Mouse (Mus musculus) heart, embryonic 16.5 days (tissue): Measurements from ENCODE around the gene Zmynd8. TPM values are rescaled to one million over a fixed set of nuclear protein-coding genes. Genes with fewer than 3 reads are reported as not detected.

Source experiments
- ATAC-seq: fragments of 200-750 bp; cut with Nextera tagmentation; replicated peaks from 2 replicates; pipeline ENCODE4 v1.8.0; 2017; ENCODE audit warnings: moderate number of reproducible peaks; ENCODE audit not compliant: insufficient read depth, low FRiP score; ENCODE audit errors: extremely low read depth
- H3K27ac ChIP-seq: fragments of 300-500 bp; sonication (generic); 2 replicates; pipeline ENCODE4 v1.5.1; 2014; ENCODE audit warnings: mild to moderate bottlenecking, low read length, control low read depth, moderate library complexity
- H3K27me3 ChIP-seq: fragments of 300-500 bp; sonication (generic); 2 replicates; pipeline ENCODE4 v1.6.1; 2014; ENCODE audit warnings: low read length, mixed read lengths; ENCODE audit not compliant: control insufficient read depth, insufficient read depth
- H3K36me3 ChIP-seq: fragments of 300-500 bp; sonication (generic); 2 replicates; pipeline ENCODE4 v1.6.1; 2014; ENCODE audit not compliant: control insufficient read depth, insufficient read depth
- H3K4me1 ChIP-seq: fragments of 300-500 bp; sonication (generic); 2 replicates; pipeline ENCODE4 v1.6.1; 2014; ENCODE audit warnings: low read length, mixed read lengths; ENCODE audit not compliant: control insufficient read depth, insufficient read depth
- H3K4me2 ChIP-seq: fragments of 300-500 bp; sonication (generic); 2 replicates; pipeline ENCODE4 v1.6.1; 2014; ENCODE audit warnings: low read depth, mild to moderate bottlenecking, control low read depth, low read length
- H3K4me3 ChIP-seq: fragments of 300-500 bp; sonication (generic); 2 replicates; pipeline ENCODE4 v1.5.1; 2014; ENCODE audit warnings: mild to moderate bottlenecking, control low read depth, low read length
- H3K9ac ChIP-seq: fragments of 300-500 bp; sonication (generic); 2 replicates; pipeline ENCODE4 v1.6.1; 2014; ENCODE audit warnings: low read length, control low read depth
- H3K9me3 ChIP-seq: fragments of 300-500 bp; sonication (generic); replicated peaks from 2 replicates; pipeline ENCODE4 v1.6.1; 2016; ENCODE audit warnings: low read length; ENCODE audit not compliant: control insufficient read depth
- WGBS: fragments of 180-500 bp; shearing (Covaris S2); extraction: QIAGEN DNeasy Blood & Tissue Kit; methylation state at CpG from one replicate; pipeline ENCODE4 v1.1.7; 2014; 5-methylcytosine and 5-hydroxymethylcytosine counted together
- polyA plus RNA-seq: library from polyadenylated mRNA; unstranded; fragments of >200 nt; fragmentation: Nextera tagmentation; extraction: Ambion mirVana; gene quantifications from 2 replicates; pipeline ENCODE4 v1.2.1, GENCODE M21; 2015

Zmynd8 gene
- polyA plus RNA-seq, 1 experiment from 2014 or later, result 36.0 TPM

- H3K36me3 ChIP-seq, result no peaks in the 10 kb centered on the region
- no peaks in the 10 kb centered on the region for H3K9me3 ChIP-seq
- WGBS, result 78% methylated on average over 15 of the region's 15 CpGs
- H3K4me2 ChIP-seq, result no peak overlapping the region
- H3K4me3 ChIP-seq, result no peak overlapping the region
- H3K4me1 ChIP-seq, result peaks cover 4% of the 10 kb centered on the region
- H3K27ac ChIP-seq, result no peak overlapping the region
- H3K9ac ChIP-seq, result no peak overlapping the region
- ATAC-seq, result no peak
- H3K27me3 ChIP-seq, result no peaks in the 10 kb centered on the region
Observed at GRCm38 (mm10) chr2:165757799-165758198, 141.0 kb downstream of the Zmynd8 start.

GRCm38 (mm10) chr2:165752704-165753103 lies 146.1 kb downstream of the Zmynd8 start:
- Histone ChIP-seq H3K4me2 (no peak overlapping the region), H3K9me3 (no peaks in the 10 kb centered on the region), H3K36me3 (no peaks in the 10 kb centered on the region), H3K4me3 (no peak overlapping the region), H3K9ac (no peak overlapping the region), H3K27ac (no peak overlapping the region), H3K4me1 (no peaks in the 10 kb centered on the region), H3K27me3 (peaks cover 6% of the 10 kb centered on the region; the same call in 1 of the 2 replicates)
- ATAC-seq, result no peak
- 72% methylated on average over 4 of the region's 4 CpGs for WGBS

- H3K4me2 ChIP-seq, result no peak overlapping the region
- WGBS, result 27% methylated on average over 7 of the region's 7 CpGs
- H3K4me3 ChIP-seq, result no peak overlapping the region
- no peak overlapping the region for H3K9ac ChIP-seq
- no peak; the same call in 1 of the 2 replicates for ATAC-seq
- H3K27ac ChIP-seq, result no peak overlapping the region
- peaks cover 6% of the 10 kb centered on the region; the same call in 1 of the 2 replicates for H3K27me3 ChIP-seq
- no peaks in the 10 kb centered on the region for H3K9me3 ChIP-seq
- no peaks in the 10 kb centered on the region for H3K36me3 ChIP-seq
- H3K4me1 ChIP-seq, result no peaks in the 10 kb centered on the region
Observed at GRCm38 (mm10) chr2:165751068-165751467, 147.7 kb downstream of the Zmynd8 start.

- Histone ChIP-seq H3K9ac (no peak overlapping the region), H3K9me3 (no peaks in the 10 kb centered on the region), H3K4me1 (no peaks in the 10 kb centered on the region), H3K27ac (no peak overlapping the region), H3K36me3 (no peaks in the 10 kb centered on the region), H3K4me3 (no peak overlapping the region), H3K27me3 (peaks cover 6% of the 10 kb centered on the region; the same call in 1 of the 2 replicates), H3K4me2 (no peak overlapping the region)
- 18% methylated on average over 11 of the region's 11 CpGs for WGBS
- ATAC-seq, result no peak
Observed at GRCm38 (mm10) chr2:165748426-165748825, 150.4 kb downstream of the Zmynd8 start.

GRCm38 (mm10) chr2:165747975-165748374 lies 150.8 kb downstream of the Zmynd8 start:
- Histone ChIP-seq H3K27me3 (peaks cover 6% of the 10 kb centered on the region; the same call in 1 of the 2 replicates), H3K9me3 (no peaks in the 10 kb centered on the region), H3K27ac (no peak overlapping the region), H3K4me3 (no peak overlapping the region), H3K4me2 (no peak overlapping the region), H3K4me1 (no peaks in the 10 kb centered on the region), H3K36me3 (no peaks in the 10 kb centered on the region), H3K9ac (no peak overlapping the region)
- WGBS, result 52% methylated on average over 7 of the region's 7 CpGs
- no peak for ATAC-seq

GRCm38 (mm10) chr2:165745306-165746098 lies 153.3 kb downstream of the Zmynd8 start:
- no peak for ATAC-seq
- Histone ChIP-seq H3K9ac (no peak overlapping the region), H3K4me3 (no peak overlapping the region), H3K9me3 (no peaks in the 10 kb centered on the region), H3K4me1 (no peaks in the 10 kb centered on the region), H3K36me3 (no peaks in the 10 kb centered on the region), H3K4me2 (no peak overlapping the region), H3K27ac (no peak overlapping the region), H3K27me3 (peaks cover 12% of the 10 kb centered on the region)
- 75% methylated on average over 18 of the region's 18 CpGs for WGBS

- no peak for ATAC-seq
- H3K9me3 ChIP-seq, result no peaks in the 10 kb centered on the region
- peaks cover 6% of the 10 kb centered on the region; the same call in 1 of the 2 replicates for H3K27me3 ChIP-seq
- no peak overlapping the region for H3K9ac ChIP-seq
- no peak overlapping the region for H3K4me2 ChIP-seq
- H3K4me1 ChIP-seq, result no peaks in the 10 kb centered on the region
- 33% methylated on average over 21 of the region's 21 CpGs for WGBS
- no peak overlapping the region for H3K4me3 ChIP-seq
- H3K36me3 ChIP-seq, result no peaks in the 10 kb centered on the region
- H3K27ac ChIP-seq, result no peak overlapping the region
Observed at GRCm38 (mm10) chr2:165742210-165742786, 156.5 kb downstream of the Zmynd8 start.

GRCm38 (mm10) chr2:165741526-165742050 lies 157.2 kb downstream of the Zmynd8 start:
- no peaks in the 10 kb centered on the region for H3K36me3 ChIP-seq
- no peak overlapping the region for H3K27ac ChIP-seq
- ATAC-seq, result no peak
- no peak overlapping the region for H3K4me3 ChIP-seq
- H3K9ac ChIP-seq, result no peak overlapping the region
- no peaks in the 10 kb centered on the region for H3K4me1 ChIP-seq
- H3K27me3 ChIP-seq, result peaks cover 6% of the 10 kb centered on the region; the same call in 1 of the 2 replicates
- no peaks in the 10 kb centered on the region for H3K9me3 ChIP-seq
- whole genome bisulfite sequencing, result 47% methylated on average over 11 of the region's 11 CpGs
- no peak overlapping the region for H3K4me2 ChIP-seq

GRCm38 (mm10) chr2:165740982-165741381 lies 157.8 kb downstream of the Zmynd8 start:
- no peak overlapping the region for H3K4me2 ChIP-seq
- ATAC-seq, result no peak
- H3K9me3 ChIP-seq, result no peaks in the 10 kb centered on the region
- H3K36me3 ChIP-seq, result no peaks in the 10 kb centered on the region
- H3K9ac ChIP-seq, result no peak overlapping the region
- H3K27me3 ChIP-seq, result peaks cover 6% of the 10 kb centered on the region; the same call in 1 of the 2 replicates
- H3K4me3 ChIP-seq, result no peak overlapping the region
- WGBS, result 22% methylated on average over 9 of the region's 9 CpGs
- H3K27ac ChIP-seq, result no peak overlapping the region
- H3K4me1 ChIP-seq, result no peaks in the 10 kb centered on the region
